Mouse (Mus musculus): ENCODE data around the gene Ltk. TPM values are rescaled to one million over a fixed set of nuclear protein-coding genes. Genes with fewer than 3 reads are reported as not detected.

Ltk gene
- polyA plus RNA-seq, 1 experiment from 2014 or later = not detected

DNA sequence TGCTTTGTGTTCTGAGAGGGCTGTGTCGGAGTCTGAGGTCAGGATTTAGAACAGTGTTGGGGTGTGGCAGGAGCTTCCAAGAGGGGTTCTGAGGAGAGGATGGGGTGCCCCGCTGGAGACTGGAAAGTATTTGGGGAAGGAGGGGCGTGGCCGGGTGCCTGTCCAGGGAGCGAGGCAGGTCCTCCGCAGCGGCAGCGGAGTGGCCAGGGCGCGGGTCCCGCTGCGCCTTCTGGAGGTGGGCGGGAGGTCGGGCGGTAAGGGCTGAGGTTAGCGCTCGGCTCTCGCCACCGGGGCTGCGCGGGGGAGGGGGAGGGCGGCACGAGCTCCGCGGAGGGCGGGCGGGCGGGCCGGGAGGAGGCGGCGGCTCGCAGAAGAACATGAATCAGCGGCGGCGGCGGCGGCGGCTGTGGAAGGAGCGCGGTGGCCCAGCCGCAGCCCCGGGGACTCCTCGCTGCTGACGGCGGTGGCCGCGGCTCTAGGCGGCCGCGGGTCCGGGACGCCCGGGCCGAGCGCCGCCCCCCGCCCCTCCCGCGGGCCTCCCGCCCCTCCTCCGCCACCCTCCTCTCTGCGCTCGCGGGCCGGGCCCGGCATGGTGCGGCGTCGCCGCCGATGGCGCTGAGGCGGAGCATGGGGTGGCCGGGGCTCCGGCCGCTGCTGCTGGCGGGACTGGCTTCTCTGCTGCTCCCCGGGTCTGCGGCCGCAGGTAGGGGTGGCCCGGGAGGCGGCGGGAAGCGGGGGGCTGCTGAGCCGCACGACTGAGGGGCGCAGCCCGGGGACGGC, 39.1 kb upstream of the Ltk start:
- Histone ChIP-seq H3K27ac (no peak overlapping the region), H3K4me2 (peak overlapping the region; percentile 85), H3K36me3 (no peaks in the 10 kb centered on the region), H3K9me3 (replicated peaks) (no peaks in the 10 kb centered on the region), H3K9ac (peak overlapping the region; percentile 66), H3K4me3 (replicated peaks) (peak overlapping the region; percentile 63), H3K27me3 (peaks cover 93% of the 10 kb centered on the region), H3K4me1 (replicated peaks) (peaks cover 15% of the 10 kb centered on the region)
- no peak for DNase-seq
- ATAC-seq (ENCODE audit: low read depth) = peak; percentile 43
- under 1% methylated on average over 63 of the region's 89 CpGs for WGBS (ENCODE audit: insufficient replicate concordance)

DNA sequence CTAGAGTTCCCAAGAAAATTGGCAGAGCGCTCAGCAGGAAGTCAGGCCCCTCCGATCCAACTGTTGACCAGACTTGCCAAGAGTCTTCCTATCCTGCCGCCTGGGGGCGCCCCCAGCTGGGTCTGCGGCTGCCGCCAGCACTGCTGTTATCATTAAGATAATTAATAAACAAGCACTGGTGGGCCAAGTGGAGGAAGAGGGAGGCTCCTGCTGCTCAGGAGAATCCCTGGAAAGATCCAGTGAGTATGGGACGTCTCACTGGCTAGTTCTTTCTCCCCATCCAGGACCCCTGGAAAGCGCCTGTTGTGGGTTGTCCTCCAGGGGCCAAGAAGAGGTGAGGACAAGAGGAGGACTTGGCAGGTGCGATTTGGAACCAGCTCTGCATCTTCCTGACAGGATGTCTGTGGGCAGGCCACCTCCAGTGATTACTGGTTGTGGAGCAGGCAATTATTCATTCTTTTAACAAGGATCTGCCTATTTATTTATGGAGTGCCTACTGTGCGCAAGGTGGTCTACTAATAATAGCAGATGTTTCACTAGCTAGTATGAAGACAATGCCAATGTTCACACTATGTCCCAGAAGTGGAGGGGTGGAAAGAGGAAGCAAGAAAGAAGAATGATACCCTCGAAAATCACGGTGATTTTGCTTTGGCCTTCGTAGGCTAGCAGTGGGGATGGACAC, 38.2 kb upstream of the Ltk start:
- Histone ChIP-seq H3K4me3 (replicated peaks) (0 out of 2 replicates have a peak overlapping the region, but pooled peaks have one; percentile 63), H3K27me3 (peaks cover 85% of the 10 kb centered on the region), H3K4me2 (peak overlapping the region; percentile 85), H3K9ac (no peak overlapping the region), H3K4me1 (replicated peaks) (peaks cover 15% of the 10 kb centered on the region), H3K9me3 (replicated peaks) (no peaks in the 10 kb centered on the region), H3K27ac (no peak overlapping the region), H3K36me3 (no peaks in the 10 kb centered on the region)
- DNase-seq (peak; percentile 19), ATAC-seq (ENCODE audit: low read depth) (no peak)
- 9% methylated on average over 13 of the region's 13 CpGs for WGBS (ENCODE audit: insufficient replicate concordance)

DNA sequence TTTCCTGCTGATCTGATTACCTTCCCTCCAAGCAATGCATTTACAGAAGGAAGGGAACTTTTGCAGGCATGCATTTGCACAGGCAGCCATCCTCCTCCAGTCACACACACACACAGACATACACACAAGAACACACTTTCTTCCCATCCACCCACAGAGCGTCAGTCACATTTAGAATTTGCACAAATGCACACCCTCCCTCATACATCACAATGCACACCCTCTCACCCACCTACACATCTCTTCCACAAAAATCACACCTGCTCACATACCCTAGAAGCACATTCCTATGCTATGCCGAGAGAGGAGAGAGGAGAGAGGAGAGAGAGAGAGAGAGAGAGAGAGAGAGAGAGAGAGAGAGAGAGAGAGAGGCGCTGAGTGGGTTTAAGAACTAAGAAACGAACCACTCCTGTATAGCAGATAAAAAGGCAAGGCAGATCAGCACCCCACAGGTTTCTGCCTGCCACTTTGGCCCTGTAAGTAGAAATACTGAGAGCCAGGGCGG, 37.1 kb upstream of the Ltk start, which contains the start of gene Tyro3:
Gene Tyro3, plus strand, starts transcription at position 455 of the 505 bp plus-strand sequence.
- Histone ChIP-seq H3K9me3 (replicated peaks) (no peaks in the 10 kb centered on the region), H3K4me1 (replicated peaks) (peaks cover 15% of the 10 kb centered on the region), H3K4me2 (no peak within 1 kb of the TSS), H3K27ac (no peak within 1 kb of the TSS), H3K36me3 (no peaks in the 10 kb centered on the region), H3K4me3 (replicated peaks) (no peak within 1 kb of the TSS), H3K27me3 (peaks cover 75% of the 10 kb centered on the region), H3K9ac (no peak within 1 kb of the TSS)
- ATAC-seq (ENCODE audit: low read depth) (no peak), DNase-seq (no peak)
- WGBS (ENCODE audit: insufficient replicate concordance) = 48% methylated on average over 5 of the region's 5 CpGs

GRCm38 (mm10) chr2:119789996-119790395, 29.8 kb upstream of the Ltk start:
- Histone ChIP-seq H3K9ac (no peak overlapping the region), H3K36me3 (no peaks in the 10 kb centered on the region), H3K4me1 (replicated peaks) (peaks cover 14% of the 10 kb centered on the region), H3K4me2 (no peak overlapping the region), H3K4me3 (replicated peaks) (no peak overlapping the region), H3K27me3 (peaks cover 10% of the 10 kb centered on the region; the same call in 1 of the 2 replicates), H3K9me3 (replicated peaks) (no peaks in the 10 kb centered on the region), H3K27ac (no peak overlapping the region)
- DNase-seq (no peak), ATAC-seq (ENCODE audit: low read depth) (no peak)
- 76% methylated on average over 2 of the region's 2 CpGs for WGBS (ENCODE audit: insufficient replicate concordance)

DNA sequence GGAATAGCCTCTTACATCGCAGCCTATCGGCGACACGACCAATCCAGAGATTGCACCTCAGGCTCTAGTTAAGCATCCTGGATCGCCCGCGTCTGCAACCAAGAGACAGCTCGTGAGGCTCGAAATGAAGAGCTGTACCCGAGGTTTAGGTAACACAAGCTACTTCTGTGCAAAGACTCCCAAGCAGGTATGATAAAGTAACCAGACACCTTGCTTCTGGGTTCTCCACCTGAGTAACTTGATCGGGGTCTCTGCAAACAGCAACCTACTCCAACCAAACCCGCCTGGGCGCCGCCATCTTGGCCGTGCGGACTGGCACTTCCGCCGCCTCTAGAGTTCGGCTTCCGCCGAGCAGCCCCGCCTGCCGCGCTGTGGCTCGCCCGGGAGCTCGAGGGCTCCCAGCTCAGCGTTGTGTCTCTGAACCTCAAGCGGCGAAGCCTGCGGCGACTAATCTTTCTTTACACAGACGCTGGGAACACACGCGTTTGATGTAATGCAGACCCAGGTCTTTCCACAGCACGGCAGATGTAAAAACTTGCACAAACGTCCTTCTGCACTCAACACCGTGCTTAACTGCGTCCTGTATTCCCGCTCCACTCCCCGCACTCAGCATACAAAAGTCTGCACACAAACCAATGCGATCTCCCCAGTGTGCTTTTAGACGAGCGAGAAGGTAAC, 27.1 kb upstream of the Ltk start, which contains the start of gene Rpap1:
Gene Rpap1, minus strand, starts transcription at position 332 of the 678 bp plus-strand sequence.
- H3K27ac ChIP-seq = peak within 1 kb of the TSS; percentile 54
- H3K9me3 ChIP-seq (replicated peaks) = no peaks in the 10 kb centered on the region
- H3K4me1 ChIP-seq (replicated peaks) = peaks cover 14% of the 10 kb centered on the region
- H3K4me2 ChIP-seq = peak within 1 kb of the TSS; percentile 89
- DNase-seq (peak; percentile 77), ATAC-seq (ENCODE audit: low read depth) (peak; percentile 94)
- WGBS (ENCODE audit: insufficient replicate concordance) = under 1% methylated on average over 44 of the region's 44 CpGs
- H3K4me3 ChIP-seq (replicated peaks) = peak within 1 kb of the TSS; percentile 75
- peaks cover 13% of the 10 kb centered on the region for H3K36me3 ChIP-seq
- peak within 1 kb of the TSS; percentile 72 for H3K9ac ChIP-seq
- 0 out of 2 replicates have a peak, but pooled peaks cover 3% of the 10 kb centered on the region for H3K27me3 ChIP-seq

GRCm38 (mm10) chr2:119767246-119767645, 7.0 kb upstream of the Ltk start:
- 86% methylated on average over 6 of the region's 6 CpGs for WGBS (ENCODE audit: insufficient replicate concordance)
- no peaks in the 10 kb centered on the region for H3K4me1 ChIP-seq (replicated peaks)
- H3K27ac ChIP-seq = no peak overlapping the region
- no peak overlapping the region for H3K4me3 ChIP-seq (replicated peaks)
- ATAC-seq (ENCODE audit: low read depth) (peak; percentile 43; the same call in 1 of the 2 replicates), DNase-seq (no peak)
- H3K36me3 ChIP-seq = peaks cover 62% of the 10 kb centered on the region
- no peaks in the 10 kb centered on the region for H3K9me3 ChIP-seq (replicated peaks)
- no peak overlapping the region for H3K9ac ChIP-seq
- no peak overlapping the region for H3K4me2 ChIP-seq
- H3K27me3 ChIP-seq = peaks cover 3% of the 10 kb centered on the region

GRCm38 (mm10) chr2:119763924-119764323, 3.7 kb upstream of the Ltk start:
- H3K9me3 ChIP-seq (replicated peaks) = no peaks in the 10 kb centered on the region
- no peak overlapping the region for H3K27ac ChIP-seq
- H3K4me1 ChIP-seq (replicated peaks) = peaks cover 3% of the 10 kb centered on the region
- H3K4me2 ChIP-seq = no peak overlapping the region
- DNase-seq (no peak), ATAC-seq (ENCODE audit: low read depth) (no peak)
- H3K27me3 ChIP-seq = peaks cover 36% of the 10 kb centered on the region
- no peak overlapping the region for H3K4me3 ChIP-seq (replicated peaks)
- WGBS (ENCODE audit: insufficient replicate concordance) = 61% methylated on average over 4 of the region's 4 CpGs
- H3K36me3 ChIP-seq = peaks cover 29% of the 10 kb centered on the region
- H3K9ac ChIP-seq = no peak overlapping the region

GRCm38 (mm10) chr2:119762276-119762675, 2.0 kb upstream of the Ltk start:
- H3K9me3 ChIP-seq (replicated peaks) = no peaks in the 10 kb centered on the region
- H3K27ac ChIP-seq = no peak overlapping the region
- 53% methylated on average over 1 of the region's 1 CpGs for WGBS (ENCODE audit: insufficient replicate concordance)
- H3K4me1 ChIP-seq (replicated peaks) = peaks cover 19% of the 10 kb centered on the region
- peaks cover 18% of the 10 kb centered on the region for H3K36me3 ChIP-seq
- no peak overlapping the region for H3K4me2 ChIP-seq
- no peak for DNase-seq
- no peak for ATAC-seq (ENCODE audit: low read depth)
- H3K9ac ChIP-seq = no peak overlapping the region
- no peak overlapping the region for H3K4me3 ChIP-seq (replicated peaks)
- peaks cover 53% of the 10 kb centered on the region for H3K27me3 ChIP-seq

- WGBS (ENCODE audit: insufficient replicate concordance) = 5% methylated on average over 44 of the region's 44 CpGs
- H3K9me3 ChIP-seq (replicated peaks) = no peaks in the 10 kb centered on the region
- H3K27me3 ChIP-seq = peaks cover 84% of the 10 kb centered on the region
- H3K9ac ChIP-seq = 0 out of 2 replicates have a peak overlapping the region, but pooled peaks have one; percentile 36
- DNase-seq = no peak
- H3K4me3 ChIP-seq (replicated peaks) = peak overlapping the region; percentile 62
- peak overlapping the region; percentile 81 for H3K4me2 ChIP-seq
- peaks cover 19% of the 10 kb centered on the region for H3K4me1 ChIP-seq (replicated peaks)
- peaks cover 6% of the 10 kb centered on the region for H3K36me3 ChIP-seq
- ATAC-seq (ENCODE audit: low read depth) = no peak
- no peak overlapping the region for H3K27ac ChIP-seq
Measured at GRCm38 (mm10) chr2:119758844-119759835, 1.1 kb downstream of the Ltk start.
